Mouse (Mus musculus) lung, postnatal 14 days (tissue): ENCODE data around the gene Shank2.

ENCODE experiments used
- DNase-seq: peaks from one replicate; pipeline ENCODE4 v3.0.0; 2021

Gene Shank2

DNA sequence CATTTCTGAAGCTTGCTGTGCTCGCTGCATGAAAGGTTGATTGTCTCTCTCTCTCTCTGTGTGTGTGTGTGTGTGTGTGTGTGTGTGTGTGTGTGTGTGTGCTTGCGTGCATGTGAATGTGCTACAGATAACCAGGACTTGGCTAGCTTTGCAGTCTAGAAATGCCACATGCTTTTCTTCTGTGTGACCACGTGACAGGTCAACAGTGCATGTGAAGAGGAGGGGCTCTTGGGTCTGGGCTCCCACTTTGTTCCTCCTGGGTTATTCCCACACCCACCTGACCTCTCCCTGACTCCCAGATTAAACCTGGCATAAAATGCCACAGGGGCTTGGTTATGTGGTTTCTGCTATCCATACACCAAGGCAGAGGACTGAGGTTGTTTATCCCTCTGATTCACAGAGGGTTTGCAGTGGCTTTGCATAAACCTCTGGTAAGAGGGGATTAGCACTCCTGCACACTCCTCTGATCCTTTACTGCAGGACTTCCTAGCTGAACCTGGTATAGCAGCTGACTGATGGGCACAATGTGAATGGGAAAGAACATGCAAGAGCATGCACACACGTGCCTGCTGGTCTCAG, 109.4 kb downstream of the Shank2 start:
- no peak for DNase-seq

DNA sequence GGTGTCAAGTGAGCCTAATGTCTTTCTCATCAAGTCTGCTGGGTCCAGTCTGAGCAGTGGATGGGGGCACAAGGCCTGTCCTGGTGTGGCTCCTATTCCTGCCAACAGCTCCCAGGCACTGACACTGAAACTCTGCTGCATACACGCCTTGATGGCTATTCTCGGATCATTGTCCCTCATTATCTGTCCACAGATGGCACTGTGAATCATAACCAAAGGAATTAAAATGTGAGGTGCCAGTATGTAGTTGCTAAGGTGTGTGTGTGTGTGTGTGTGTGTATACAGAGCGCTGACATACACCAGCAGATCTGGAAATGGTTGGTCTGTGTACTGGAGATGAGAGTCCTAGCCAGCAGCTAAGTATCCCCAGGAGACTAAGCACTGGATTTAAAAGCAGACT, 110.3 kb downstream of the Shank2 start:
- DNase-seq, result no peak

DNA sequence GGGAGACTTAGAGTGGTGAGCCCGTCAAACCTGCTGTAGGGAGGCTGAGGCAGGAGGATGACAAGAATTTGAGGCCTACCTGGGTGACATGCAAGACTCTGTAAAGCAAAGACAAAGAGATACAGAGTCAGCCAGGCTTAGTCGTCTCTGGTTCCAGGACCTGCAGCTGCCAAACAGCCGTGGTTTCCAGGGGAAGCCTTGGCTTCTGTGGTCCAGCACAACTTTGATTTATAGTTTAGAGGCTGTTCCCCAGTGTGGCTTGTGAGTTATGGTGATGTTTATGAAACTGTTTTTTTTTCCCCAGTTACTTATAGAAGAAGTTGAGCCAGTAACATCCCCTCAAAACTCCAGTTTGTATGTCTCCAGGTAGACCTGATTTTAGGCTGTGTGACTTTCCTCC, 112.5 kb downstream of the Shank2 start:
- no peak for DNase-seq

DNA sequence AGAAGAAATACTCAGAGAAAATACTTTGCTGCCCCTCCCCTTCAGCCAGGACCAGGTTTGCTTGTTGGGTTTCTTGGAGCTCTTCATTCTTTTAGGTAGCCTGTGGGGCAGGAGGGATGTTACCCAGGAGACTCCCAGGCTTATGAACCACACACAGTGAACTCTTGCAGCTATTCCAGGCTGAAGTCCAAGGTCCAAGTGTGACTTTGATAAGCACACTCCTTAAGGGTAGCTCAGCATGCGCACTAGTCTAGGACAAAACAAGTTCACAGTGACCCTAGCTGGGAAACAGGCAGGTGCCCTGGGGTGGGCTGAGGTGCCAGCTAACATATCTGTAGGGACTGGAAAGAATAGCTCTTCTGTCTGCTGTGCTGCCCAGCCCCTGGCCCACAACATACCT, 117.8 kb downstream of the Shank2 start:
- no peak for DNase-seq

DNA sequence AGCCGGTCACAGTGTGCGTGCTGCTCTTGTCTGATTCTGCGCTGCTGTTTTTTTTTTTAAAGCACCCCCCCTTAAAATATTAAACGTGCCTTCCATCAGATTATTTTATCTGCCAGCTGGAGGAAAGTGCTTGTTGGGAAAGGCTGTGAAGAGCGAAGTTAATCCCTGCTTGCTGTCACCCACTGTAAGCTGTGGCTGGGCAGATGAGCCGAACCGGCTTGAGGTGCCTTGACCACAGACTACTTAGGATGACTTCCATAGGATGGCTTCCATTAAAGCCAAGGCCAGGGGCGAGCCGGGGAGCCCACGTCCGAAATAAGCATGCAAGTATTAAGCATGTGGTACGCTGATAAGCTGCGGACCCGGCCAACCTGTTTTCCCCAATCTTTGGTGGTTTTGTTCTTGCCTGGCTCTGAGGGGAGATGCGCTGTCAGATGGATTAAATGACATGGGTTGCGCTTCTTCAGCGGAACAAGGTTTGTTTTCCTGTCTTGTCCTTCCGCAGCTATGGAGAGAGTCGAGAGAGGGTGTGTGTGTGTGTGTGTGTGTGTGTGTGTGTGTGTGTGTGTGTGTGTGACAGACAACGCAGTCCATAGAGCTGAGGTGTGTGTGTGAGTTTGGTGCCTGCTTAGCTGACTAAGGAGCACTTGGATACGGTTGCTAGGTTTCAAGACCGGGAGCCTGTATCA, 131.1 kb downstream of the Shank2 start:
- DNase-seq, result no peak

DNA sequence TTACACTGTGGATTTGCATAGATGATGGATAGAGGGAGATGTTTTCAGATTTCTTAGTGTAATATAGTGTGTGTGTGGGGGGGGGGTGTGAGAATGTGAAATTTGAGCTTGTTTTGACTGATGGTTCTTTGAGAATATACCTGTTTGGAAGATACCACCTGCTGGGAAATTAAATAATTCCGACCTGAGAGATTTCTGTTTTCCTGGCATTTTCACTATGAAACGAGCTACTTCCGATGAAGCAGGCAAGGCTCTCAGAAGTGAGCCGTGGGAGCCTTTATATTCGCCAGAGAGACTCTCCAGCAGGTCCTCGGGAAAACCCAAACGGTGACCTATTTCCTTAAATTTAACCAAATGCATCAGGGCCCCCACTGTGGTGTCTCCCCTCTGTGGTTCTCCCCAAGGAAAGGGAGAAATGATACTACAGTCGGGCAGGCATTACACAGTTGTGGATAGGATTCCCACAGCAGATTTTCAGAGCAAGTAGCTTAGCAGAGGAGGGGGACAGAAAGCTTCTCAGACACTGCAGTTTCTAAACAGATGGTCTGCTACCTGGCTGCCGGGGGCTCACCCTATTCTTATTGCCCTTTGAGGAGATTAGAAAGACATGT, 131.8 kb downstream of the Shank2 start:
- DNase-seq, result no peak

DNA sequence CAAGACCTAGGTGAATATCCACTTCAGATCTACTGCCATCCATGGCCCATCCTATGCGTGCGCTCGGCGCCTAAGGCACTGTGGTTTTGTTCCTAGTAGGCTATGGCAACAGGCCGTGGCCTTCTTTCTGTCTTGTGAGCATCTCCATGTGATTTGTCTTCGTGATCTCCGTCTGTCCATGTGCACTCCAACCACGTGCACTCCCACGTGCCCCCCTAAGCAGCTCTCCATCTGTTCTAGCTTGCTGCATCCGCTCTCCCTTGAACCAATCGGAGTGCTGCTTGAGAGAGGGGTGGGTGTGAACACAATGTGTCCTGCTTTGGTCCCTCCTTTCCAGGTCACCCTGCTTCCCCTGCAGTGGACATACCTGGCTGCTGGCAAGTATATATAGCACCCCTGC, 133.0 kb downstream of the Shank2 start:
- no peak for DNase-seq

DNA sequence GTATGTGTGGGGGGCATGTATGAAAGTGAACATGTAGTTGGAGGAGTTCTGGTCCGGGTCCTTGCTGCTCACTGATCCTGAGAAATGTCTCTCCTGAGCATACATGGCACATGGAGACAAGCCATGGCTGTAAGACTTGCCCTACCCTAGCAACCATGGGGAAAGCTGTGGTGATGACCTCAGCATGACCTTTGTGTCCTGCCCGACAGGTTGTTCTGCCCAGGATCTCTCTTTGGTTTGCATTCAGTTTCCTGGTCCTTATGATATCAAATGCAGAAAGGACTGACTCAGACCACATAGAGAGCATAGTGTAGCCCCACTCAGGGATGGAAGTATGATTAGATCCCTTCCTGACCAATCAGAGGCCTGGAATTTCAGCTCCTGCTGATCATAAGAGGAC, 136.1 kb downstream of the Shank2 start:
- no peak for DNase-seq

DNA sequence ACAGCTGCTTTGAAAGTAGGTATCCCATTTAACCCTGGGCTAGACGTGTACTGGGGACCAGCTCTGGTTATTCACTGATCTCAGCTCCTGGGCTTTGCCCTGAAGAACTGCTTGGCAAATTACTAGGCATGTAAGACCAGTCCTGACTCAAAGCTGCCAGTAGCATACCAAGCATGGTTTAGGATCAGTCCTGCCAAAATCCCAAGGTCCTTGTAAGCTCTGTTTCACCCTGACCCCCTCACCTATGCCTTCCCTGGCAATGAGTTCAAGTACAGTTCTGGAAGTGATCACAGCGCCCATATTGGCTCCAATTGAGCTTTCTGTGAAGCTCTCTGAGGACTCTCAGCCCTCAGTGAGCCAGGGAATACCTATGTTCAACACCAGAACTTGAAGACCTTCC, 136.7 kb downstream of the Shank2 start:
- DNase-seq, result no peak

DNA sequence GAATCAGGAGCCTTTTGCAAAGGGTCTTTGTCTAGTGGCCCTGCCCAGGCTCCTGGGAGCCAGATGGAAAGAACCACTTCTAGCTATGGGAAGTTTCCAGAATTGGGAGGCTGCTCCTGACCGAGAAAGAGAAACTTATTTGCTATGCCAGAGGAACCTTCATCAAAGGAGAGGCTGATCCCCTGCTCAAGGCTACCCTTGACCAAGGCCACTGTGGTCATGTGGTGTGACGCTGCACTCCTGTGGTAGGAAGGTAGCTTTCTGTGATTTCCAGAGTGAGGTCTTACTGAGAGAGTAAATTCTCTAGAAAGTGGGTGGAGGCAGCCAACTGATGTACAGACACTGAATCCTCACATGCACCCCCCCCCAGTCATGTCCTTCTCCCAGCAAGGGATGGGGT, 138.0 kb downstream of the Shank2 start:
- no peak for DNase-seq

DNA sequence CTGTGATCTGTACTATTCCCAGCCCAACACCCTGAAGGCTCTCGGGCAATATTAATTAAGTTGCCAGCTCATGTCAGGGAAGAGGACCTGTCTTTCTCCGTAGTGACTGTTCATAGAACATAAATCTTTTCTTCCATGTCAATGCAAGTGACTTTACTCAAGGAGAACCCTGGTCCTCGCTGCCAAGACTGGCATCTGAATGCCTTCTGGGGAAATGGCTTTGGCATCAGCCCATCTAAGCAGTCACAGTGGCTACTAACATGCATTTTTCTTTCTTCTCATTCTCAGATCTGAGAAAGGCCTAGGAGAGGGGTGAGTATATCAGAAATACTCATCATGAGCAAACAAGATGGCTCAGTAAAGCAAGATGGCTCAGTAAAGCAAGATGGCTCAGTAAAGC, 138.7 kb downstream of the Shank2 start:
- no peak for DNase-seq

DNA sequence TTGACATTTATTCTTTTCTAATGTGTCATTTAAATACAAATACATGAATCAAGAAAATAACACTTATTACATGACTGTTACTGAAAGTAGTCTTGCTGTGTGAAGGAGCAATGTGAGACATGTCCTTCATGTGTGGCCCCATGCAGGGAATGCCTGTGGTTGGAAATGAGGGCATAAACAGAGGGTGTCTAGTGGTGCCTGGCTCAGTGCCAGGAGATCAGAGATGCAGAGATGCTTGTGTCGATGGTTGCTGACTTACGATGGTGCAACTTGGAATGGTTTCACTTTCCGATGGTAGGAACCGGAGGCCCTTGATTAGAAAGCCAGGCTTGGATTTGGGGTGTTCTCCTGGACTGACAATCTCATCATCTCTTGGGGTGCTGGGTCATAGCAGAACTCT, 140.3 kb downstream of the Shank2 start:
- DNase-seq, result no peak

DNA sequence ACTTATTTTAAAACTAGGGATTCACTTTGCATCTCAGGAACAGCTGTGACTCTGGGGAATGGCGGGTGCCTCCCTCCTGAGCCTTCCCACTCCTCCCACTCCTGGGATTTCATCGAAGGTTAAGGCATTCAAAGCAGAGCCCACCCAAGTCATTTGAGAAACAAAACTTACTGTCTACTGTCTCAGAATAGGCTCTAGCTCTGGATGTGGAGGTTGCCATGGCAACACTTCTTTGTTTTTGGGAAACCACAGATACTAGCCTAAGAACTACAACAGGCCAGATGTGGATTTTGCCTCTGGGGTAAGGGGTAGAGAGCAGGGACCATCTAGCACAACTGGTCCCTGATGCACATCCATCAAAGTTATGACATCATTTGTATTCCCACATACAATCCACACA, 142.2 kb downstream of the Shank2 start:
- DNase-seq, result no peak

DNA sequence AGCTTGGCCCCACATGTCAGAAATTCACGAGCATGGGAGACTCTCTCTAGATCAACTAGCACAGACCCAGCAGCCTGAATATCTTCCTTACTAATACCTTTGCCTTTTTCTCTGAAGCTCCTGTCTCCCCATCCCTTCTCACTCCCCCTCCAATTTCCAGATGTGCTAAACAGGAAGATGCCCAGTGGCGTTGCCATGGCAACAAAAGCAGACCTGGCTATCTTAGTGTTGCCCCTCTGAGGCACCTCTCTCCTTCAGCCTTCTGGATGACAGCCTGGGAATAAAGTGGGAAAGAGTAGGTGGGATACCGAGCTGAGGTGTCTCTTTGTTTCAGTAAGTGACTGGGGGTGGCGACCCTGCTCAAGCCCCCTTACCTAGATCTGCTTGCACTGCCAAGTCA, 146.4 kb downstream of the Shank2 start:
- no peak for DNase-seq

DNA sequence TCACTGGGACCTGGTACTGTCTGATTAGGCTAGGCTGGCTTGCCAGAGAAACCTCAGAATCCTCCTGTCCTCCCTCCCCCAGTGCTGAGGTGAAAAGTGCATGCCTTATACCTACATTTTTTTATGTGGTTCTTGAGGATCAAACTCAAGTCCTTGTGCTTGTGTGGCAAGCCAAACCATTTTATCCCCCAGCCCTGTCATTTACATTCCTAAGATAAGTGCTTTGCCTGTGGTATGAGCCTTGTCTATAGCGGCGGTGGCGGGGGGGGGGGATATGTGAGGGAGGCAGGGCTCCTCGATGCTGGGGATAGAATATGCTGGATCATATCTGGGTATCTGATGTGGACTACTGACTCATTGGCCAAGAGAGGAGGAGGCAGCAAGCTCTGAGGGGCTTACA, 151.4 kb downstream of the Shank2 start:
- no peak for DNase-seq

DNA sequence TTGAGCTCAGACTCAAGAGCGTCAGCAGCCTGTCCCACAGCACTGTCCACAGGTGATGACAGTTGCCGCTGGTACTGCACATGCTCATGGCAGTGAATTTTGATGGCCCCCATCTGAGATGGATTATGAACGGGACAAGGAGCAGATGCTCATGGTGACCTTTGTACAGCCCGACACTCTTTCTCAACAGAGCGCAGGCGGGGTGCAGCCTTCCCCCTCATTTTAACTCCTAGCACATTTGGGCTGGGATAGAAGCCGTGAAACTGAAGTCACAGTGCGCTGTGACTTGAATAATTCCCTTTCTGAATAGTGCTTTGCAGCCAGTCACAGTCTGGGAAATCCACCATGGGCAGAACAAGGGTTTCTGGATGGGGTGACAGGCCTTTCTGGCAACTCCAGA, 152.0 kb downstream of the Shank2 start:
- DNase-seq, result no peak

DNA sequence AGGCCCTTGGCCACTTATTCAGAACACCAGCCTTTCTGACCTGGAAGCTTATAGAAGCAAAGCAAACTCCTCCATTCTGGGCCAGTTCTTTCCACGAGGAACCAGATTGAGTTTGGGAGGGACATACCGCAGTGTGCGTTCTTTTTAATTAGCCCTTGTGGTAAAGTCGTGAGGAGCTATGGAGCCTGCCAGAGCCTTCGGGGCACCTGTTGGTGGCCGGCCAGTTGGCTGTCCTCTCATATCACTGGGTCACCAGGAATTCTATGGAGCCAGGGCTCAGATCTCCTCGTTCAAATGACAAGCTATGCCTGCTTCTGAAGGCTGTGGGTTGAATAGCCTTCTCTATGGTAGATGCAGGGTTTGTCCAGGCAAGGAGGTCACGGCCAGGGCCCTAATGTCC, 156.2 kb downstream of the Shank2 start:
- no peak for DNase-seq

DNA sequence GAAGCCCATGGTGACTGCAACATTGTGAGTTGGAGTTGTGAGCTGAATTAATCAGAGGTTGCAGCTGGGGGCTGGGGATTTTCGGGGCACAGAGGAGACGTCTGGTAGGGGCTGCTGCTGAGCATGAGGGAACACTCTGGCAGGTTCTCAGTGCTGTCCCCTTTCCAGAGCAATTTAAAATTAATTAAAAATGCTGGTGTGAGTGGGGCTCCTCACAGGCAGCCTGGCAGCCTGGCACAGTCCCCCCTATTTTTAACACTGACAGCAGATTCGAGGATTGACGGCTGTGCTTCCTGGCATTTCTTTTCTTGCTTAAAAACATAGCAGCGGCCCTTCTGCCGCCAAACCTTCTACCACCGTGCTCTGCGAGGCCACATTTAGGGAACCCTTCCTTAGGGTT, 157.8 kb downstream of the Shank2 start:
- DNase-seq, result no peak

DNA sequence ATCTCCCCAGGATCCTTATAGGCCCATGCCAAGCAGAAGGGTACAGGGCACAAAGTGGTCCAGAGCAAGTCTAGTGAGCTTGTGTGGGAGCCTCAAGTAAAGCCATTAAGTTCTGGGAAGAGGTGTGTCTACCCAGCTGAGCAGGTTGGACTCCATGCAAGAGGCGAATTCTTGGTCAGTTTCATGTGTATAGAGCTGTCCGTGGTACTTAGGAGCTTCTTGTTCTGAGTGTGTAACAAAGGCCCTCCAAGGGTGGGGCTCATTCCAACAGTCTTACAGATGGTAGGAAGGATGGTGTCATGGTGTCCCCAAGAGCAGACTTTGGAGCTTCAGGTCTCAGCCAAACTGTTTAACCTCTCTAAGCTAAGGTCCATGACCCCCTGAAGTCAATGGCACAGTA, 158.3 kb downstream of the Shank2 start:
- no peak for DNase-seq

DNA sequence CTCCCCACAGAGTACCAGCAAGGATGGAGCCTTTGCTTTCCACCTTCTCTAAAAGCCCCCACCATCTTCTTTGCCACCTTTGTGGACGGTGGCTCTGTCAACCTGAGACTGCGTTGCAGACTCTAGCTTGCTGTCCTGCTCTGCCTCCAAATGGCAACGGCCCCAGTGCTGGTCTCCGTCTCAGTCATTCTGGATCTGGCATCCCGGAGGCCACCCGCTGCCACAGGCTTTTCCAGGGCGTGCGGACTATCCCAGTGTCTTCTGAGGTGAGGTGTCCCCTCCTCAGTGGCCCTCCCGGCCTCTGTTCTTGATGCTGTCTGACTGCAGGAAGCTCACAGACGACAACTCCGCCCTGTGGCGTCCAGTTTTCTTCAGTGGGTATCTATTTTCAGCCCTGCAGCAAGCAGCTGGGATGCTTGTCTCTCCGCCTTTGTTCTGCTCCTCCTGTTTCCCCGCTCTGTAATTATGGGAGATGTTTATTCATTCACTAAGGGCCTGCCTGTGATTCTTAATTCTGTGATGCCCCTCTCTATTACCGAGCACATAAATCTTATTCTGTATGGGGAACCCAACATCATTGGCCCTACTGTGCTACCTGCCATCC, 159.0 kb downstream of the Shank2 start:
- no peak for DNase-seq

DNA sequence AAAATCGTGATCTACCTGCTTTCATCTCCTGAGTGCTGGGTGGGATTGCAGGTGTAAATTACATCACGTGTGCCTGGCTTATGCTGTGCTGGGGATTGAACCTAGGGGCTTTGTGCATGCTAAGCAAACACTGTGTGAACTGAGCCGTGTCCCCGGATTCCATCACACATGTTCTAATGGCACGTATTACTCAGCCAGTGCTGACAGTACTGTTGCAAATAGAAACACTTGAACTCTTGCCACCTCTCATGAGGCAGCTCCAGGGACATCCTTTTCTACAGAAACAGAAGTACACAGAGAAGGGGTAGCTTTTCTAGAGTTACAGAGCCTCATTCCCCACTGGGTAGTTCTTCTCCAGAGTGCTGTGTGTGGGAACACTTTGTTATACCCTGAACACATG, 168.5 kb downstream of the Shank2 start:
- DNase-seq, result no peak

DNA sequence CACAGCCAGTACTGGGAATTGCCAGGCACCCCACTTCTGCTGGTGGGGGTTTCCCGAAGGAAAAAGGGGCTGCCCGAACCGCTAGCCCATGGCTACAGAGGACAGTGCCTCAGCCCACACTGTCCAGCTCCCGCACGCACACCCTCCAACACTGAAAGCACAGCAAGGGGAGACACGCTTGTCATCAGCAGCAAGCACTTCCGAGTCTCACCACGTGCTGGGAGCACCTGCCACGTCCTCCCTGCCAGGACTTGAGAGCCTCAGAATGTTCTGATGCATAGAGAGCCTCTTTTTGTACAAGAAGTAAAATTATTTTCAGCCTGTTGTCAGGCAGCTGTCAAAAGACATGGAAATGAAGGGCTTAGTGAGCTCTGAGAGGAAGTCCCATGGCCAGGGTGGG, 169.0 kb downstream of the Shank2 start:
- no peak for DNase-seq

DNA sequence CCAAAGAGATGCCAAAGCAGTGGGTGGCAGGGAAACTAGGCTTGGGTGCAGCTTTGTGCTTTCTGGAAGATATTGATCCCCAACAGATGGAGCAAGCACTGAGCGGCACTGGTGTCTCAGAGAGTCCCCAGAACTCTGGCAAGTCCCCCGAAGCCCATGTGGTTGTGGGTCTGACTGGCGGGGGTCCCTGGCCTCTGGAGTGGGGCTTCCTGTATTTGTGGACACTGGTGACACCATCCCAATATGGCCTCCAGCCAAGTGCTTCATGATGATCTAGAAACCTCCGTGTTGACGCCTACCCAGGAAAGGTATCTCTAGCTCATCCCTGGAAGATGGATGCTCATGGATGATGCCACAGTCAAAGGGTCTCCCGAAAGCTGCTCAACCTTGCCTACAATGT, 172.1 kb downstream of the Shank2 start:
- no peak for DNase-seq

DNA sequence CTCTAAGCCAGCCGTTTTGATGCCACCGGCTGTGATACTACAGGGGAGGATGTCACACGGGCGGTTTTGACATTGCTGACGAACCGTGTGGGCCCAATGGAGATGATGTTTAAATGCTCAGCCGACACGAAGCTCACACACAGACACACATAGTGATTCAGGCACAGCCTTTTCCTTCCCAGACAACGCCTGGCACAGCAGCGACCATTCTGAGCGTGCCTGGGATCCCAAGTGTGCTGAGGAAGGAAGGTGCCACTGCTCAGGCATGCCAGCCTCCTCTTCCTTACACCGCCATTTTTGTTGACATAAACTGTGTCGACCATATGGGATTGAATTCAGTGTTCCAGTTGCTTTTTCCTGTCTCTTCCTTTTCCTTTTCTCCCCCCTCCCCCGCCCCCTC, 172.6 kb downstream of the Shank2 start:
- no peak for DNase-seq

DNA sequence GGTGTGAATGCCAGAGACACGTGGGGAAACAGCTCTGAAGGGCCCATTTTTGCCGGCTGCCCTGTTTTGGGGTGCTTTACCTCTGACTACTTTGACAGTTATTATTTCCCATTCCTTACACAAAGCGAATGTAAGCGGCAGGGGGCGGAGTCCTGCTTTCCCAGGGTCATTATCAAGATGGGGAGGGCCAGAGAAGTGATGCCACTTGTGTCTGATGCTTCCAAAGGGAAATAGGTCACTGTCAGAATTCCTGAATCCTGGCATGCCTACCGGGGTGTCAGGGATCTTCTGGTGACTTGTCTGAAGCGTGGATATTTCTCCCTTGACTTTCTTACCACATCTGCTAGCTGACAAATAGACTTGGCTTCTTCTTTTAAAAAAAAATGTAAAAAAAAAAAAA, 173.3 kb downstream of the Shank2 start:
- DNase-seq, result no peak
